Mouse (Mus musculus) left cerebral cortex, postnatal 10 days (tissue): ENCODE measurements around the gene Cldn13. TPM values are rescaled to one million over a fixed set of nuclear protein-coding genes. Genes with fewer than 3 reads are reported as not detected.
A peak's percentile ranks its signal among the peaks of the same experiment; 100 is the strongest.

ENCODE experiments used
- DNase-seq, 2 experiments: peaks; one replicate each; pipeline ENCODE4 v3.0.0; 2021 to 2022; ENCODE audit warnings: low spot score in 2 of 2, mixed read lengths in 1 of 2; ENCODE audit errors: extremely low spot score in 1 of 2
- intact Hi-C: fragments of 180-260 bp; cut with DNase I; formaldehyde crosslinking; loops from one replicate; pipeline ENCODE4 v1.15.1; 2025
- total RNA-seq, 2 experiments: library from RNA; stranded (reverse); gene quantifications; 2 replicates each; pipeline ENCODE4 v1.2.3; 2021

The Cldn13 gene
- total RNA-seq, 2 experiments from 2014 or later, result not detected

DNA sequence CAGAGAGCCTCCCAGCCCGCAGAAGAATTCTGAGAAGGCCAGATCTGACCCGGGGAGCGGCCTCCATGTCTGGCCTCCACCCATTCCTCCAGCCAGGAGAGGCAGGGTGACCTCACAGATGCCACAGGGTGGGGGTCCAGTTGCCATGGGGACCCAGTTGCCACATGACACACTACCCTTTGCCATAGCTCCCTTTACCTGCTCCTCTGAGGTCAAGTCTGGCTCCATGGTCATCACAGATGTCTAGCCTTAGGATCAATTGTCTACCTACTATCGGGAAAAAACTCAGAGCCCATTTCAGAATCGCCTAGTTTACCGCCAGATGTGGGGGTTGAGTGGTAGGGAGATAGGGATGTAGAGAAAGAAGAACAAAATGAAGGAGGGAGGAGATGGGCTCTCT, 8.7 kb downstream of the Cldn13 start, which contains the start of gene Tmem270:
Gene Tmem270, minus strand, starts transcription at position 101 of the 400 bp plus-strand sequence.
- intact Hi-C loops, result loop anchor here (1.0 kb wide), 1 partner anchor 59 kb away; no protein-coding TSS in a partner anchor
- no peak for DNase-seq

DNA sequence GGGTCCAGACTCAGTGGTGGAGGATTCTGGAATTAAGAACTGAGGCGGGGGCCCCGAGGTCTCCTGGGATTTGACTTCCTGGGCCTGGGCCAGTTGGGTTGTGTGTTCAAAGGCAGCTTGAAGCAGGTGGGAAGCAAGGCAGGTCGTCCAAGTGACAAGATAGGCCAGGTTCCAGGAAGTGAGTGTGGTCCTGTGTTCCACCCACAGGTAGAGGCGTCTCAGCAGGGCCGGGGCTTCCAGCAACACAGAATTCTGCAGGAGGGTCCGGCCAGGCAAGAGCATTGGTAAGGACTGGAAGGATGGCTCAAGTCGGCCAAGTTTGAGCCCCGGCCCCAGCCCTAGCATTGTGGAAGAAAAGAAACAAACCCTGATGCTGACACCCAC, 13.7 kb downstream of the Cldn13 start:
- intact Hi-C loops, result loop anchor here (5.0 kb wide), 1 partner anchor 154 kb away; the partner anchor contains the start of gene Eln

DNA sequence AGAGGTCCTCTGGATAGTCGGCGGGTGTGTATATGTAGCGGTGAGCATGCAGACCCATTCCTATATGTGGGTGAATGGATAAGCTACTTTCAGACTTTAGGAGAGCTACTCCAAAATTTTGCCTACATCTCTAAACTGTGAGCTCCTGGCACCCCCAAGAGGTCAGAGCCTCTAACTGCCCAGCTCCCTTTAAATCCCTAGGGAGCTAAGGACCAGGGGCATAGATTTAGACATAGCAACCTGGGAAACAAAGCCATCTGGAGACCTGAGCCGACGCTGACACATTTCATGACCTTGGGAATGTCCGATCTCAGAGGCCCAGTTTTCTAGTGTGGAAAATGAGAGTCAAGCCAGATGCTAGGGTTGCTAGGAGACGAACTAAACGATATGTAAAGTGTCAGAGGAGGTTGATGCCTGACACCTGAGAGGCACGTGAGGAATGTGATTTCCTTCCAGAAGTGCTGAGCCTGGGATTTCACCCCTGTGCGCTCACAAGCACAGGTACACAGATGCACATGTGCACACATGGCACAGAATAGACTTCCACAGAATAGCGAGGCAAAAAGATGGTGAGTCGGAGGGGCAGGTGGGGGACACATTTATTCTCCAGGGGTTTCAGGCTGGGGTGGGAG, 14.2 kb downstream of the Cldn13 start:
- peak; percentile 46 to 55 for DNase-seq
- intact Hi-C loops, result loop anchor here (5.0 kb wide), 1 partner anchor 154 kb away; the partner anchor contains the start of gene Eln

More for the DNA sequence above, 13.7 kb downstream of the Cldn13 start:
- no peak for DNase-seq

DNA sequence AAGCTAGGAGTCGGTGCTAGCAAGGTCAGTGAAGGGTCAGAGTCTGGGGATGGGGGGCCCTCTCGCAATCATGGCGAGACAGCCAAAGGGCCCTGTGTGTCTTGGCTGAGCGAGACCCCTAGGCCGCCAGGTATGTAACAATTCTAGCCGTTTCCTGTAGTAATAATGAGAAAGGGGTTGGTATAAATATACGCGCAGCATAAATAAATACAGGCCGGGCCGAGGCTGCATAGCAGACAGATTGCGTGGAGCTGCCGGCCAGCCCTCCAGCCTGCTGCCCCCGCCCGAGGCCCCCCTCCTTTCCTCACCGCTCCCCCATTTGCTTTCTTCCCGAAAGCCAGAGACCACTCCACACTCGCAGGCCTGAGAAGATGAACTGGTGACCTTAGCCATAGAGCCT, 17.7 kb downstream of the Cldn13 start:
- peak in 1 of 2 experiments; percentile 54 for DNase-seq
- intact Hi-C loops, result no loop called here

DNA sequence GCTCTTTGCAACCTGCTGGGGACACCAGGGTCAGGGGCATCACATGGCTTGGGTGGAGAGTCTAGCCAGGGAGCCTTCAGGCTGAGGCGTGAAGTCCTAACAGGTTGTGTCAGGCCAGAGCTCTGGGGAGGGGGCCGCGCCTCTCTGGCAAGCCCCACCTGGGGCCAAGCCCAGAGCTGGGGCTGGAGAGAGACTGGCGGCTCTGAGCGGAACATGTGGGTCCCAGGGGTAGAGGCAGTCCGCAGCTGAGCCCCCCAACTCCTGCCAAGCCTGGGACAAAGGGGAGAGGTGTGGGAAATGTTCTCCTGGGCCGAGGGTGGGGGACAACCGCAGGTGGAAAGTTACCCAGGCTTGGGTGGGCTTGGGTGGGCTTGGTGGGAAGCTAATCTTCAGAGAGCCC, 18.4 kb downstream of the Cldn13 start:
- intact Hi-C loops, result no loop called here
- no peak for DNase-seq

DNA sequence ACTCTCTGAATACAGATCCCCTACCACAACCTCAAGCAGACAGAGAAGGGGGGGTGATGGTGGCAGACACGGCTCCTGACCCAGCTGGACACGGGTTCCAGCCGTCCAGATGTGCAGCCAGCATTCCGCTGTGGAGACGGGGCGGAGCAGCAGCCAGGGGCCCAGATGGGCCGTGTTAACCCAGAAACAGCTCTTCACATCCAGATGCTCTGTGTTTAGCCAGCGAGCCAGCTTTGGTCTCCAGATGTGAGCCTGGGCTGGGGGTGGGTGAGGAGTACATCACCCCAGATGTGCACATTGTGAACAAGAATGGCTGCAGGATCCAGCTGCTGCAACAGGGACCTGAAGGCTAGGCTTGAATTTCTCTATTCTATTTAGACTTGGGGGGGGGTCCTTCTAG, 20.0 kb downstream of the Cldn13 start:
- intact Hi-C loops, result no loop called here

DNA sequence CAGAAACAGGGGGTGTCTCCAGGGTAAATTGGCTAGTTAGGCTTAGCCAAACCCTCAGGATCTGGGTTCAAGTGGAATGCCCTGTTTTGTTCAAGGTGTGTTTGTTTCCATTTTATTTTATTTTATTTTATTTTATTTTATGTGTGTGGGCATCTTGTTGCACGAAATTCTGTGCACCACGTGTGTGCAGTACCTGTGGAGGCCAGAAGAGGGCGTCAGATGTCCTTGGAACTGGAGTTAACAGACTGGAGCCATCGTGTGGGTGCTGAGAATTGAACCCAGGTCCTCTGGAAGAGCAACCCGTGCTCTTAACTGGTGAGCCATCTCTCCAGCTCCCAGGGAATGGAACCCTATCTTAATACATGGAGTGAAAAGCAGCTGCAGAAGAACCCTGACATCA, 22.6 kb downstream of the Cldn13 start:
- intact Hi-C loops, result loop anchor here (5.0 kb wide), 1 partner anchor 140 kb away; no protein-coding TSS in a partner anchor
- no peak for DNase-seq

More for the DNA sequence above, 20.0 kb downstream of the Cldn13 start:
- no peak for DNase-seq

DNA sequence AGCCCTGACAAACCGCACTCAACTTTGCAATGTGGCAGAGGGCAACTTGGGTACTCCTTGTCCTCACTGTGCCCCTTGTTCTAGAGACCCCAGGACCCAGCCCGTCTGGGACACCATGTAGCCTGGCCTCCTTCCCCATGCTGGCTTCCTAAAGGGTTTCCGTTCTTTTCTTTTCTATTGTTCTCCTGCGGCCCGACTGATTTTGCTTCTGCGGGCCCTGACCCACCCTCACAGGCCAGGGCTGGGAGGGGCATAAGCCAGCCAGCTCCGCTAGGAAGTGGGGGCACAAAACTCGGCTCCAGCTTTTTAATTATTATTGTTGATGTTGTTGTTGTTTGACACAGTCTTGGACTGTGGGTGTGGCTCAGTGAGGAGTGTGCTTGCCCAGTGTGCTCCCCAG, 23.8 kb downstream of the Cldn13 start:
- peak in 1 of 2 experiments; percentile 52 for DNase-seq
- intact Hi-C loops, result loop anchor here (5.0 kb wide), 1 partner anchor 139 kb away; no protein-coding TSS in a partner anchor

DNA sequence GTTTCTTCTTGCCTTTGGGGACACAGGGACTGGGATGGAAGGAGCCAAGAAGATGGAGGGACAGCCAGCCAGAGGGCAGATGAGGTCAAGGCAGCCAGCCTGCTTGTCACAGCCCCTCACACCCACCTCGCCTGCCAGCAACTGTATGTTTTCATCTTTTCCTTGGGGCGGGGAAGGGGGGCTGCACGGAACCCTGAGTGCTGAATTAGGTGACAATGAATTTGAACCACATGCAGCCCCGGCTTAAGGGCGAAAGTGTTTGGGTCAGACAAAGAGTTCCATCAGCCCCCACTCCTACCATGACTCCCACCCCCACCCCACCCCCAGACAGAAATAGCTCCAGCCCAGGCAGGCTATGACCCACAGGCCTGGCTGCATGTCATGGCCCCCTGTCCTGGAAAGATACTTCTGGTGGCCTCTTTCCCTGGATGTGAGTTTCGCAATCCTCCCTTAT, 24.7 kb downstream of the Cldn13 start:
- no peak for DNase-seq
- intact Hi-C loops, result loop anchor here (5.0 kb wide), 1 partner anchor 138 kb away; no protein-coding TSS in a partner anchor

DNA sequence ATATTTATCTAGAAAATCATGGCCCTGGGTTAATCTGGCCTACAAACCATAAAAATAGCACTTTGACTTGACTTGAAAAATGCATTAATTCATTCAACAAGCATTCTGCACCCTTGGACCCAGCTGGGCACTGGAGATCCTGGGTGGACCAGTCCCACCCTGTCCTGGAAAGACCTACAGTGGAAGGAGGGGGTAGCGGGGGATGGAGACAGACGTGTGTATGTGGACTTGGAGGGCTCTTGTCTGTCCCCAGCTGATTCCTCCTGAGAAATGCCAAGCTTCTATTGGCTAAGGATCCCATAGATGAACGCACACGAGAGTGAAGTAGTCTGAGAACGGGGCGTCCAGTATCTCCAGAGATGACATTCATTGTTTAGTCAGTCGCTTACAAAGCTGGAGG, 26.8 kb downstream of the Cldn13 start:
- intact Hi-C loops, result no loop called here
- no peak for DNase-seq

DNA sequence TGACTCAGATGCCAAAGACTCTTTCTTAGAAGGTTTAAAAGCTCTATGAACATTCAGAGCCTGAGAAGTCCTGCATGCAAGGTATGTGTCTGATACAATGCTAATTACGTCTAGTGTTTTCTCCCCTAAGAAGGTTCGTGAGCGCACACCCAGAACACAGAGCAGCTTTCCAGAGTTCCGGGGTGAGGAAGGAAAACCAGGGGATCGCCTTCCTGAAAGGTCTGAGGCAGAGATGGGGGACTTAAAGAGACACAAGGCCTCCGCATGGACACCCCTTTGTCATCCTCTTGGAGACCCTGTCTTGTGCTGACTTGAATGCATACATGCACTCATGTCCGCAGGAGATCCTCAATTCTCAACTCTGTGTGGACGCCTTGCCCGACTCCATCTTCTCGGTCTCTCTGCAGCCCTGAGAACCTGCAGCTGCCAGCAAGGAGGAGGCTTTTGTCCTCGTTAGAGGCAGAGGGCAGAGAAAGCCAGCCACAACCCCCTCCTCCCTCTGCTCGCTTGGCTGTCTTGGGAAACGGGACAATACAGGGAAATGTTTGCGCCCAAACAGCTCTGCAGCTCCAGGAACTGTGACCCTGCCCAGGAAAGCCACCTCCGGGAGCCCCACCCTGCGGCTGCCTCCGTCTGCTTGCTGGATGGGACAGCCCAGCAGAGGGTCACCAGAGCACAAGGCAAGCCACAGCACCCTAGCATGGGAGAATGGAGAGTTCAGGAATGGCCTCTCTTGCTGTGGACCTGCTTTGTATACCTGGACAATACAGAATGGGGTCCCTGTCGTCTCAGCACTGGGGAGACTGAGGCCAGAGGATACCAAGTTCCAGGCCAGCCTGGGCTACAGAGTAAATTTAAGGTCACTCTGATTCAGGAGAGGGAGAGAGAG, 27.6 kb downstream of the Cldn13 start:
- DNase-seq, result peak in 1 of 2 experiments; percentile 87
- intact Hi-C loops, result no loop called here

DNA sequence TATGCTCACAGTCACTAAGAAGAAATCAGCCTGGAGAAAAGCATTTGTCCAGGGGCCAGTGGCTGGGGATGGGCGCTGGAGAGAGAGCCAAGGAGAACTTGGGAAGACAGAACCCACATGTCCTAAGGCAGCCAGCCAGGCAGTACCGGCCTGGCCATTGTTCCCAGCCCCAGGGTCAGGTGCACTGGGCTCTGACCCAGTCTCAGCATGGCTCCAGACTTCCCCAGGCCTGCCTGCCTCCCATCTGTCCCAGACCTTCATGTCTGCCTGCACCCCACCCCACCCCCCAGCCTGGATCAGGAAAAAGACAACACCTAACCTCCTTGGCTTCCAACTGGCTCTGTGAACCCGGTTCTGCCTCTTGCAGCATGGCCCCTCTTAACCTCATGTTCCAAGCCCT, 32.2 kb downstream of the Cldn13 start:
- intact Hi-C loops, result no loop called here
- peak in 1 of 2 experiments; percentile 69 for DNase-seq

DNA sequence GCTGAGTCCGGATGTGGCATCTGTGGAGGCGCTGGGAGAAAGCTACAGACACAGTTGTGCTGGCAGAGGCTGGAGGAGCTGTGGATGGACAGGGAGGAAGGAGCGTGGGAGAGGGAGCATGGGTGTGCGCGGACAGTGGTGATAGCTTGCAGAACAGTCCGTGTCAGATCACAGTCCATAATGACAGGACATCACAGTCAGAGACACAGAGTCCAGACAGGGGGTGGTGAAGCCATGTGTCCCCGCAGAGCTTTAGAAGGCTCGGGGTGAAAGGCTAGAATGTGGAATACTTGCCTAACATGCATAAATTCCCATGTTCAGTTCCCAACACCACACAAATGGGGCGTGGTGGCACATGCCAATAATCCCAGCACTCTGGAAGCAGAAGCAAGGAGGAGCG, 38.5 kb downstream of the Cldn13 start:
- DNase-seq, result no peak
- intact Hi-C loops, result no loop called here

DNA sequence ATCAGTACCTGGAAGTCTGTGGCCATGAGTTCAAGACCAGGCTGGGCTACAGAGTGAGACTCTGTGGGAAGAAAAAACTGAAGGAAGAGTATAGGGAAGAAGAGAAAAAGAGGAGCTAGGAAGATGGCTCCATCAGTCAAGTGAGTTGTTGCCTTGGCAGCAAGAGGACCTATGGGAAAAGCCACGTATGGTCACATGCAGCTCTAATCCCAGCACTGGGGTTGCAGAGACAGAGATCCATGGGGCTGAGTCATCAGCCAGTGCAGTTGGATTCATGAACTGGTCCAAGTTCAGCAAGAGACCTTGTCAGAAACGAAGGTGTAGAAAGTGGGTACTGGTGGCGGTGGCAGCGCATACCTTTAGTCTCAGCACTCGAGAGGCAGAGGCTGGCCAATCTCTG, 40.1 kb downstream of the Cldn13 start:
- DNase-seq, result no peak
- intact Hi-C loops, result no loop called here

DNA sequence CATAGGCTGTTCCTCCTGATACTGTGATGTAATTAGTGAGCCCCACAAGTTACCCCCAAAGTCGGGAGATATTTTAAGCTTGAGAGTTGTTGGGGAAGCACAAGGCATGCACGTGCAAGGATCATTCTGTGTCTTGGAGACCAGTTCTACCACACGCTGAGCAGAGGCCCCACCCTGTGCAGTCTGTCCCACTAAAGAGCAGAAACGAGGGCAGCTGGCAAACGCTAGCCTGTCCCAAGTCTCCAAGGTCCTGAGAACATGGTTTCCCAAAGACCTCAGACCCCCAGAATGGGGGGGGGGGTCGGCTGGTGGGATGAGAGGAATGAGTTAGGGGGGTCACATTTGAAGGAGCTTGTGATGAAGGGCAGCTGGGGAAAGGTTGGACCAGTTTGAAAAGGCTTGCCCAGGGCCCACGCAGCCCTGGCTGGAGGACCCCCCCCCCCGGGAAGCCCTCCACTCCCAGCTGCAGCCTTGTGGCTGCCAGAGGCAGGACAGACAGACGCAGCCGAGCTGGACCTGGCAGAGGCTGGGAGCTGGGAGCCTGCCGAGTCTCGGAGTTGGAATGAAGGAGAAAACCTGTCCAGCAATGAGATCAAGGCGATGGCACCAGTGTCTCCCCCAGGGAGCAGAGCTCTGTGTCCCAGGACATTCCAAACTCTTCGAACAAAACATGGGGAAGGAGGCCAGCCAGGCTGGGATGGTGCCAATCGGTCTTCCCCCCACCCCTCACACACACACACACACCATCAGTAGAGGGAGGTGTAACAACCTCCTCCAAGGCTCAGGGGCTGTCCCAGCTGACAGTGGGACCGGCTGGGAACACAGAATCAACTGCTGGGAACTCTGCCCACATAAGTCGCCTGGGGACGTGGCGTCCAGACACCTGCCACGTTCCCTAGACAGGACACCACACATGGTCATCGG, 41.1 kb downstream of the Cldn13 start:
- intact Hi-C loops, result no loop called here
- peak; percentile 27 to 75 for DNase-seq

DNA sequence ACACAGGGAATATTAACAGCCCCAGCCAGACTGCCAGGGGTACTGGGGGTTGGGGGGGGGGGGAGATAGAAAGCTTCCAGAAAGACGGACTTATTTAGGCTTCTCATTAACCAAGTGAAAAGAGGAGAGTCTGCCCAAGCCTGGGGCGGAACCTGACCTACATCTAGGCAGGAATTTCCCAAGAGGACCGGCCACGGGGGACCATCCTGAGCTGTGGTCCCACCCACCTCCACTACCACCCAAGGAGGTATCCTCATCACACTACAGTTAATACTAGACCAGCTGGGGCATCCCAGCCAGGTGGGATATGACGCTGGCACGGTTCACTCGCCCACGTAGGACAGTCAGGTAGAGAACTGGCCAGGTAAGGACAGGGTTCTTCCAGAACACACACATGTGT, 42.3 kb downstream of the Cldn13 start:
- DNase-seq, result no peak
- intact Hi-C loops, result no loop called here

DNA sequence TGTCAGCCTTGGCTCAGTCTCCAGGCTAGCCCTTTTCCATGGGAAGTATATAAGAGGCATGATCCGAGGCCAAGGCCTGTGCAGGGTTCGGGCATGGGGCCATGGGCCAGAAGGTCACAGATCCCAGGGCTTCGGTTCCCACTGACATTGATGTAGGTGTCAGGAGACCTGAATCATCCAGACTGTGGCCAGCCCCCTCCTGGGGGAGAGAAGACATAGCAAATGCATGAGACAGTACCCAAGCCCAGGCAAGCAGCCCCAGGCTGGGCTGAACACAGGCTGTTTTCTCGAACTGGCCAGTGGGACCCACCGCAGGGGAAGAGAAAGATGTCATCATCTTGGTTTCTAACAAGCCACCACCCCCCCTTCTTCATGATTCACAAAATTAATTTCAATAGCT, 42.7 kb downstream of the Cldn13 start:
- DNase-seq, result no peak
- intact Hi-C loops, result no loop called here

DNA sequence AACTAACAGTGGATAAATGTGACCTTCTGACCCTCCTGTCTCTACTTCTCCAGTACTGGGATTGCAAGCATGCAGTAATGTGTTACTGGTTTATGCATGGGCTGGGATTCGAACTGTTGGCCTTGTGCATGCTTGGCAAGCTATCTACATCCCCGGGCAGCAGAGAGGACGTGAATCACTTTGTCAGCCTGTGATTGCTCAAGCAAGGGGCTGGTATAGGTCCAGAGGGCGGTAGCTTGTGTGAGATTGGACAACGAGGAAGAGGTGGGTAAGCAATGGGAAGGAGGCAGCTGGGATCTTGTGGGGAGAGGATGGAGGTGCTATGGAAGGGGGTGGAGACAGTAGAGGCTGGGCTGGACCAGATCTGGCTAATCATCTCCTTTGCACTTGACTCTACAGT, 46.8 kb downstream of the Cldn13 start:
- intact Hi-C loops, result no loop called here

More for the DNA sequence above, 46.8 kb downstream of the Cldn13 start:
- no peak for DNase-seq
